In the genomic region with DNA sequence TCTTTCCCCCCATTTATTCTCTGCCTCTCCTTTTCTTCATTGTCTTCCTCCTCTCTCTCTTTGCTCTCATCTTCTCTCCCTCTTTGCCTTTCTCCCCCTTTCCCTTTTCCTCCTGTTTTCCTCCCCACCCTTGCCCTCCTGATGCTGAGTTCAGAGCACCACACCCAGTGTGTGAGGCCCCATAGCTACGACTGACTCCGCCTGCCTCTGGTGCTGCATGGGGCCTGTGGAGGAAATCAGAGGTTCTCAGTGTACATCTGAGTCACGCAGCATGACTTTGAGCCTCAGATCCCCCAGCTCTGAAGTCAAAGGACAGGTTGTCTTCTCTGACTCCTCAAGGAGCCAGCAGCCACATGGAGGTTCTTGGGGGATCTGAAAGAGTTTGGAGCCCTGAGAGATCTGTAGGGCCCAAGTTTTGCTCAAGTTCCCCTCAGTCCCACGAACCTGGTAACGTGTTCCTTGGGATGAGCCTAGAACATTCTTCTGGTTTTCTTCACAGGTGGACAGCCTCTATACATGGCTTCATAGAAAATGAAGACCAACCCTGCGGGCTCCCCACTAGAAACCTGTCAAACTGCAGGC, we compare ENCODE assay signal across 27 mouse cellular contexts. TPM values are rescaled to one million over a fixed set of nuclear protein-coding genes. Genes with fewer than 3 reads are reported as not detected.
"Had no signal": no experiment of that assay in that cellular context is flagged by ENCODE, and none has a peak within 500 bp of the region (broad histone marks: within the 10 kb centered on the region; RNA-seq: fewer than 3 reads in every experiment).

A gene (plus strand): TSS at position 532 of the 582 bp plus-strand sequence.

- H3K36me3 ChIP-seq: liver, embryonic 15.5 days; lung, embryonic 15.5 days; midbrain, embryonic 13.5 days; midbrain, embryonic 15.5 days; neural tube, embryonic 12.5 days had no signal

- DNase-seq: liver, postnatal 0 days; lung, adult 2 months; lung, postnatal 14 days; lung, postnatal 36 days; right cerebral cortex, adult 18-20 months; right cerebral cortex, postnatal 25 days; right cerebral cortex, postnatal 4 days; spleen, adult 18-20 months; thymus, adult 2 months; thymus, postnatal 25 days; thymus, postnatal 4 days had no signal

- H3K4me2 ChIP-seq: liver, embryonic 15.5 days; lung, embryonic 15.5 days; midbrain, embryonic 11.5 days; midbrain, embryonic 13.5 days; midbrain, embryonic 15.5 days; neural tube, embryonic 12.5 days had no signal

- H3K4me3 ChIP-seq: liver, embryonic 15.5 days; lung, embryonic 15.5 days; midbrain, embryonic 13.5 days; midbrain, embryonic 15.5 days; neural tube, embryonic 12.5 days had no signal

- H3K9me3 ChIP-seq: liver, embryonic 15.5 days; lung, embryonic 15.5 days; megakaryocyte, embryonic 14.5 days; midbrain, embryonic 13.5 days; midbrain, embryonic 15.5 days; neural tube, embryonic 12.5 days had no signal

- ATAC-seq: liver, postnatal 0 days; lung, postnatal 0 days; midbrain, embryonic 13.5 days; midbrain, embryonic 15.5 days had no signal

- H3K27ac ChIP-seq: liver, embryonic 15.5 days; lung, embryonic 15.5 days; macrophage; midbrain, embryonic 13.5 days; midbrain, embryonic 15.5 days; neural tube, embryonic 12.5 days had no signal

- H3K9ac ChIP-seq: liver, embryonic 15.5 days; liver, postnatal 0 days; lung, embryonic 15.5 days; midbrain, embryonic 13.5 days; midbrain, embryonic 15.5 days; neural tube, embryonic 12.5 days had no signal

- H3K27me3 ChIP-seq: midbrain, embryonic 15.5 days had no signal

RNA-seq across cellular contexts. Expression of the gene that starts here (rescaled TPM):
- total RNA-seq: megakaryocyte progenitor cell, adult 5-6 weeks; midbrain, postnatal 0 days; monocyte, adult 5-6 weeks; neutrophil, adult 5-6 weeks had no signal
- polyA plus RNA-seq: liver, embryonic 15.5 days; liver, postnatal 0 days; lung, embryonic 15.5 days; lung, postnatal 0 days; macrophage; midbrain, embryonic 11.5 days; midbrain, embryonic 13.5 days; midbrain, postnatal 0 days; neural tube, embryonic 12.5 days; neural tube, embryonic 14.5 days; small intestine, adult 2 months; stomach, embryonic 14.5 days had no signal
